In genomic region chr16:43603591-43604141, GRCm38 (mm10) we compare ENCODE assay signal across 14 mouse cellular contexts.
DNase-seq lines count a peak whose midpoint lies in the region; ATAC-seq lines count a peak whose summit lies in the region.
"Had no signal": no experiment of that assay in that cellular context is flagged by ENCODE, and none has a peak within 500 bp of the region (broad histone marks: within the 10 kb centered on the region; RNA-seq: fewer than 3 reads in every experiment).

No protein-coding gene starts in this region.

- no peaks in the 10 kb centered on the region; the same call in 1 of the 2 replicates for H3K9me3 ChIP-seq in forebrain, embryonic 11.5 days (ENCODE audit: control insufficient read depth, low read length)
- no peaks in the 10 kb centered on the region for H3K9me3 ChIP-seq in limb, embryonic 10.5 days (replicated peaks)
- no peaks in the 10 kb centered on the region; the same call in 1 of the 2 replicates for H3K9me3 ChIP-seq in neural tube, embryonic 11.5 days (ENCODE audit: control insufficient read depth, low read length)
- H3K9me3 ChIP-seq: G1E had no signal

- no peaks in the 10 kb centered on the region for H3K36me3 ChIP-seq in forebrain, embryonic 11.5 days (ENCODE audit: control insufficient read depth, insufficient read depth, low read length)
- no peaks in the 10 kb centered on the region for H3K36me3 ChIP-seq in limb, embryonic 10.5 days
- no peaks in the 10 kb centered on the region; the same call in 1 of the 2 replicates for H3K36me3 ChIP-seq in neural tube, embryonic 11.5 days (ENCODE audit: control insufficient read depth, insufficient read depth, low read length)
- H3K36me3 ChIP-seq: G1E had no signal

- peak; percentile 73 for DNase-seq in embryo, embryonic 10 days (ENCODE audit: low spot score)
- DNase-seq in forebrain, embryonic 11.5 days (ENCODE audit: low spot score) = peak; percentile 84
- DNase-seq in limb, embryonic 10.5 days (ENCODE audit: low spot score) = peak; percentile 49
- DNase-seq in neural tube, embryonic 11.5 days (ENCODE audit: low spot score) = peak; percentile 76
- DNase-seq in ovary, postnatal 10 days (ENCODE audit: low spot score) = no peak
- DNase-seq in kidney, postnatal 14 days = no peak
- no peak for DNase-seq in adrenal gland, postnatal 36 days
- DNase-seq in layer of hippocampus, adult 9-10 months (ENCODE audit: low spot score) = no peak
- DNase-seq: adrenal gland, adult 2 months; gastrocnemius, postnatal 25 days; lung, postnatal 36 days; spleen, adult 18-20 months; thymus, adult 2 months had no signal

- H3K27me3 ChIP-seq in forebrain, embryonic 11.5 days (ENCODE audit: control insufficient read depth, insufficient read depth, low read length) = no peaks in the 10 kb centered on the region
- H3K27me3 ChIP-seq in limb, embryonic 10.5 days (ENCODE audit: low read depth, poor library complexity, severe bottlenecking) = 0 out of 2 replicates have a peak, but pooled peaks cover 3% of the 10 kb centered on the region
- H3K27me3 ChIP-seq in neural tube, embryonic 11.5 days (ENCODE audit: control insufficient read depth, insufficient read depth, low read length) = no peaks in the 10 kb centered on the region

- H3K9ac ChIP-seq in forebrain, embryonic 11.5 days (ENCODE audit: low read length) = no peak overlapping the region
- no peak overlapping the region for H3K9ac ChIP-seq in neural tube, embryonic 11.5 days (ENCODE audit: low read length)

- WGBS in forebrain, embryonic 11.5 days = under 1% methylated on average over 9 of the region's 9 CpGs
- 5% methylated on average over 9 of the region's 9 CpGs for WGBS in limb, embryonic 10.5 days
- WGBS in neural tube, embryonic 11.5 days = 1% methylated on average over 9 of the region's 9 CpGs

- peak; percentile 93 for ATAC-seq in forebrain, embryonic 11.5 days (replicated peaks; ENCODE audit: low FRiP score)
- ATAC-seq in neural tube, embryonic 11.5 days (ENCODE audit: insufficient read depth, low FRiP score, low TSS enrichment) = peak; percentile 92

- H3K4me3 ChIP-seq in forebrain, embryonic 11.5 days (ENCODE audit: low read depth, low read length) = no peak overlapping the region
- 0 out of 2 replicates have a peak overlapping the region, but pooled peaks have one; percentile 13 for H3K4me3 ChIP-seq in limb, embryonic 10.5 days
- no peak overlapping the region for H3K4me3 ChIP-seq in neural tube, embryonic 11.5 days (ENCODE audit: low read depth, low read length)

- peak overlapping the region; percentile 88 for H3K27ac ChIP-seq in forebrain, embryonic 11.5 days (ENCODE audit: low read depth, low read length)
- H3K27ac ChIP-seq in limb, embryonic 10.5 days = no peak overlapping the region
- no peak overlapping the region for H3K27ac ChIP-seq in neural tube, embryonic 11.5 days (ENCODE audit: low read depth, low read length)

- H3K4me1 ChIP-seq in forebrain, embryonic 11.5 days (replicated peaks; ENCODE audit: control insufficient read depth, insufficient read depth, low read length) = peaks cover 10% of the 10 kb centered on the region
- H3K4me1 ChIP-seq in limb, embryonic 10.5 days = peaks cover 11% of the 10 kb centered on the region
- H3K4me1 ChIP-seq in neural tube, embryonic 11.5 days (ENCODE audit: control insufficient read depth, insufficient read depth, low read length) = peaks cover 15% of the 10 kb centered on the region

- H3K4me2 ChIP-seq in forebrain, embryonic 11.5 days (ENCODE audit: low read depth, low read length, severe bottlenecking) = no peak overlapping the region
- H3K4me2 ChIP-seq in neural tube, embryonic 11.5 days (ENCODE audit: low read depth) = no peak overlapping the region

Comparison
In these comparisons a context has a peak if more than half of its experiments do, and no peak if none do; other contexts are left out.
1. DNase-seq: peak in embryo, embryonic 10 days (single experiment), forebrain, embryonic 11.5 days (single experiment), limb, embryonic 10.5 days (single experiment) and neural tube, embryonic 11.5 days (single experiment); none in ovary, postnatal 10 days (single experiment), kidney, postnatal 14 days (single experiment), adrenal gland, postnatal 36 days (0 of 2) and layer of hippocampus, adult 9-10 months (single experiment).